Mouse (Mus musculus) CD4-positive, CD25-positive, alpha-beta regulatory T cell, adult 2 months (primary cell): ENCODE measurements around the gene Arhgap6.

ENCODE experiments used
- DNase-seq: peaks from one replicate; pipeline ENCODE4 v3.0.0-alpha.2; 2012; ENCODE audit warnings: low read depth, low spot score

Gene Arhgap6

DNA sequence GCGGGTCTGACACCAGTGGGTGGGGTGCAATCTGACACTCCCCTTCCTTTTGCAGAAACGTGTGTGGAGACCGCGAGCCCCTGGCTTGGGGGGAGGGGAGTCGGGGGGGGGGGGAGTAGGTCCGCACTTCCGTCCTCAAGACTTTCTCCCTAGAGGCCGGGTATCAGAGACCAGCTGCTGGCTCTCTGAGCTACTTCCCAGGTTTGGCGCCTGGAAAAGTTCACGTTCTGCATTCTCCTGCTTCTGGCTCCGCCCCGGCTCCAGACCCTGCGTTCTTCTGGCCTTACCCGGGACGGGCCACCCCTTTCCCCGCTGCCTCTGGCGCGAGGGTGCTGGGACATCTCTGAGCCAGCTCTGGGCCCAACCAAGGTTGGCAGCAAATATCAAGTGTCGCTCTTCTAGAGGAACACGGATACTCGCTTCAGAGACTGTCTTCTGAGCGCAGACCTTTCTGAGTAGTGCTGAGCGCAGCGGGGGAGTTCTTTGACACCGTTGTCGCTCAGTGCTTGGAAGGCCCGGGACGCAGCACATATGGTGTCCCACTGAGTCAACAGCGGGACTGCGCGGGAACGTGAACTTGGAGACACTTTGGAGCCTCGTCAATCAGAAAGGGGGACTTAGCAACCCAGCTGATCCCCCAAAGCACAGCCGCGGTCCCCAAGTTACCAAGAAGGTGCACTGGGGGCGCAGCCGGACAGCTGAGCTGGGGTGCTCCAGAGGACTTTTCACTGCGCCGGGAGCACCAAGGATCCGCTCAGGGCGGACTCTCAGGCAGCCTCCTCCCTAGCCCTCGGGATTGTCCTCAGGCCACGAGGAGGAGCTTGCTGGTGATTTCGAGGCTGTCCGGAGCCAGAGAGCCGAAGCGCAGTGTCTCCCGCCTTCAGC is at the start of gene Arhgap6:
Arhgap6 (plus strand) TSS at position 126 of the 885 bp plus-strand sequence.
- DNase-seq, result no peak

DNA sequence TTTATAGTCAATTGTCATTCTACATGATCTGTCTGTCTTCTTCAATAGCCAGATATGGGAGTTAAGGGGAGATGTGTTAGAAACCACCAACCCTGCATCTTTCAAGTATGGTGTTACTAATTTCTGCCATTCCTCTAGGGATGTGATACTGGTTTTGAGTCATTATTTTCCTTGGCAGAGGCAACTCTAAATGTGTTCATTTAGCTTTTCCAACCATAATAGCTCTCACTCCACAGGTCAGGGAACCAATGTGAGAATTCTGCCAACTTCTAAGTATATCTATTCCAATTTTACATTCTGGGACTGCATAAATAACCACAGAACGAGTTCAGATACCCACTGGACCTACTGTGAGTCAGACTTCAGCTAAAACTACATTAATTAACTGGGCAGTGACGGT is 47.9 kb upstream of the Arhgap6 start:
- no peak for DNase-seq

DNA sequence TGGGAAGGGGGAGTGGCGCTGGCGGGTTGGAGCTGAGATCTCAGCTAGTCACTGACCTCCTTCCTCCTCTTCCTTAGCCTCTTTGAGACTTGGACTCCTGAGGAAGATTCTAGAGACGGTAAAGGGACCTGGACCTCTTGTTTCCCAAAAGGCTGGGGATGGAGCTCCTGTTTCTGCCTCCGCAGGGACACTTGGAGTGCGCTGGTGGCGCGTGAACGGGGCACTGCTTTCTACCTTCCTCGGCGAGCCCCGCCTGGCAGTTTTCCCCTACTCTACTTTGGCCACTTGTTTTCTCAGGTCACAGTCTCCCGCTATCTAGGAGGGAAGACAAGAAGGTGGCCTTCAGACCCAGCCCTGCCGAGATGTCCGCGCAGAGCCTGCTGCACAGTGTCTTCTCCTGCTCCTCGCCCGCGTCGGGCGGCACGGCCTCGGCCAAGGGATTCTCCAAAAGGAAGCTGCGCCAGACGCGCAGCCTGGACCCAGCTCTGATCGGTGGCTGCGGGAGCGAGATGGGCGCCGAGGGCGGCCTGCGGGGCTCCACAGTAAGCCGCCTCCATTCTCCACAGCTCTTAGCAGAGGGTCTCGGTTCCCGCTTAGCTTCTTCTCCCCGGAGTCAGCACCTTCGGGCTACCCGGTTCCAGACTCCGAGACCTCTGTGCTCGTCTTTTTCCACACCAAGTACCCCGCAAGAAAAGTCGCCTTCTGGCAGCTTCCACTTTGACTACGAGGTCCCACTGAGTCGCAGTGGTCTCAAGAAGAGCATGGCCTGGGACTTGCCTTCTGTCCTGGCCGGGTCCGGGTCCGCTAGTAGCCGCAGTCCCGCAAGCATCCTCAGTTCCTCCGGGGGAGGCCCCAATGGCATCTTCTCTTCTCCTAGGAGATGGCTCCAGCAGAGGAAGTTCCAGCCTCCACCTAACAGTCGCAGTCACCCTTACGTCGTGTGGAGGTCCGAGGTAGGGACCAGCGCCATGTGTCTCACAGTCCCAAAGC is 1.3 kb downstream of the Arhgap6 start:
- no peak for DNase-seq

DNA sequence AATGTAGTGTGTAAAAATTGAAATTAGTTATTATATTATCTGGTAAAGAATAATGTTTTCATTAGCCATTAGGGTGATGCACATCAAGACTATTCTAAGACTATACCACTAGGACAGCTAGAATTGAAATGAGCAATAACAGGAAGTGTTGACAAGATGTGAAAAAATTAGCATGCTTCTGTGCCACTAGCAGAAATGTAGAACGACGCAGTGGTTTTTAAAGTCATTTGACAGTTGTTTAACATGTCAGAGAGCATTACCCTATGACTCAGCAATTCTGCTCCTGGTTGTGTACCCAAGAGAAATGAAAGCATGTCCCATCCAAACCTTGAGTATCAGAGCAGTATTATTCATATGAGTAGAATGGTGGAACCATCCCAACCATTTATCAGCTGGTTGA is 9.8 kb downstream of the Arhgap6 start:
- no peak for DNase-seq

DNA sequence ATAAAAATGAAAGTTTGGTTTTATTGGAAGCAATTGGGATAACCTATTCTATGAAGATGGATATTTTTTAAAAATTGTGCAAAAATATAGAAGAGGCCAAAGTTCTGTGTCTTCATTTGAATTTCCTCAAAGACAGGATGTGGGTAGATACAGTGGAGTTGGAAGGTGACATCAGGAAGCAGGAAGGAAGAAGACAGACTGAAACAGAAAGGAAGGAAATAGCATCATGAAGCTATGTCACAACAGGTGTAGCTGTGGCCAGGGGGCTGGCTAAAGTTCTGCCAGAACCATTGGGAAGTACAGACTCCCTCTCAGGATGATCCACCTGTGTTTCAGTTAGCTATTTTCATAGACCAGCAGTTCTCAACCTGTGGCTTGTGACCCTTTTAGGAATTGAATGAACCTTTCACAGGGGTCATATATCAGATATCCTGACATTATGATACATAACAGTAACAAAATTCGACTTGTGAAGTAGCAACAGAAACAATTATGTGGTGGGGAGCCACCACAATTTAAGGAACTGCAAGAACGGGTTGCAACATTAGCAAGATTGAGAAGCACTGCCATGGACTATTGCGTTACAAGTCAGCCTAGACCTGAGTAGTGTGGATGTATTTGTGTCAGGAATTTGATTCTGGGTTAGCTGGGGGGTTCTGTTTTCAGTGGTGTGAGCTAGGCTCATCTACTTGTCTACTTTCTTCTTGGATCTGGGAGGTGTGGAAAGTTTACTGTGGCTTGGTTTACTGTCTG is 15.8 kb downstream of the Arhgap6 start:
- peak; percentile 4 for DNase-seq

- DNase-seq, result no peak
Measured at GRCm38 (mm10) chrX:168818858-168819257, 24.0 kb downstream of the Arhgap6 start.

DNA sequence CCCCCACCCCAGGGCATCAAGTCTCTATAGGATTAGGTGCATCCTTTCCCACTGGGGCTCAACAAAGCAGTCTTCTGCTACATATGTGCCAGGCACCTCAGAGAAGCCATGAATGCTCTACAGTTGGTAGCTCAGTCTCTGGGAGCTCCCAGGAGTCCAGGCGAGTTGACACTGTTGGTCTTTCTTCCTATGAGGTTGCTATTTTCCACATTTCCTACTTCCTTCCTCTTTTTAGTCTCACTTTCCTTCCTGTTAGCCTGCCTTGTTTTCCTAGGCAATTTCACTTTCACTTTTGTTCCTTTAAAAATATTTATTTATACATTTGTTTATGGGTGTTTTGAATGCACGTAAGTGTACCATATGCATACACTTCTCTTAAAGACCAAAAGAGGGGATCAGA is 29.3 kb downstream of the Arhgap6 start:
- DNase-seq, result no peak

DNA sequence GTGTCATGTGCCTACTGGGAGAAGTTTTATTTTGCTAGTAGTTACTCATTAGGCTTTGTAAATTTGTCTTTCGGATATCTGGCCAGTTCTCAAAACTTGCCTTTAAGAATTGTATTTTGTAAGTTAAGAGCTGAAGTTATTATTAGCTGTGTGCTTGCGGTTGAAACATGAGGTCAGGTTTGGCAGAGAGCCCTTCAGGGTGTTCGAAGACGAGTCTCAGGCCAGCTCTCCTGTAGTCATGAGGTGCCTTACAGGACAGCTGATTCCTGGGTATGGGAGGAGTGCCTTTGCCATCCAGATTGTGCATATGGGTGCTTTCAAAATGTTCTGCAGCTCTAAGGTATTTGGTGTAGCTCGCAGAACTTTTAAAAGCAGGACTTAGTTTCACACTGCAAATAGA is 37.4 kb downstream of the Arhgap6 start:
- no peak for DNase-seq

- DNase-seq, result no peak
Measured at GRCm38 (mm10) chrX:168848062-168848461, 53.2 kb downstream of the Arhgap6 start.

- no peak for DNase-seq
Measured at GRCm38 (mm10) chrX:168874688-168875087, 79.8 kb downstream of the Arhgap6 start.

- no peak for DNase-seq
Measured at GRCm38 (mm10) chrX:168903557-168903956, 108.7 kb downstream of the Arhgap6 start.

DNA sequence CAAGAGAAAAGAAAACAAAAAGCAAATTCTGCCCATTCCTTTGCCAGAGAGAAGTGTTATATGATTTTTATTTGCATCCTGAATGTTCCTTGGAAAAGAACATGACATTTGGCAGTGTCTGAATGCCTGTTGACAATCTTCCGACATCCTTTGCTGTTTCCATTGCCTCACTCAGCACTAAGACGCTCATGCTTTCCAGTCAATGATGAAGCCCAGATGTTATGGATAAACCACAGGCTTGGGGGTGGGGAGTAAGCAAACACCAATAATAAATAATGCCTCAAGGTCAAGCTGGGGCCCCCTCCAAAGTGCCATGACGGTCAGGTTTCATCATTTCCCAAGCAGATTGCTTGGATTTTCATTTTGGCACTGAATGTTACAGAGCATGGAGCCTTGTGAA is 109.2 kb downstream of the Arhgap6 start:
- DNase-seq, result no peak

- no peak for DNase-seq
Measured at GRCm38 (mm10) chrX:168907586-168907985, 112.7 kb downstream of the Arhgap6 start.

- no peak for DNase-seq
Measured at GRCm38 (mm10) chrX:168913519-168913918, 118.6 kb downstream of the Arhgap6 start.

GRCm38 (mm10) chrX:168920942-168921341 is 126.0 kb downstream of the Arhgap6 start:
- no peak for DNase-seq

DNA sequence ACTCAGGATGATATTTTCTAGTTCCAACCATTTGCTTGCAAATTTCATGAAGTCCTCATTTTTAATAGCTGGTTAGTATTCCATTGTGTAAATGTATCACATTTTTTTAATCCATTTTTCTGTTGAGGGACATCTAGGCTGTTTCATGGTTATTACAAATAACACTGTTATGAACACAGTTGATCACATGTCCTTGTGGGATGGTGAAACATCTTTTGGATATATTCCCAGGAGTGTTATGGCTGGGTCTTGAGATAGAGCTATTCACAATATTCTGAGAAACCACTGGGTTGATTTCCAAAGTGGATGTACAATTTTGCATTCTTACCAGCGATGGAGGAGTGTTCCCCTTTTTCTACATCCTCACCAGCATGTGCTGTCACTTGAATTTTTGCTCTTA is 137.5 kb downstream of the Arhgap6 start:
- no peak for DNase-seq

DNA sequence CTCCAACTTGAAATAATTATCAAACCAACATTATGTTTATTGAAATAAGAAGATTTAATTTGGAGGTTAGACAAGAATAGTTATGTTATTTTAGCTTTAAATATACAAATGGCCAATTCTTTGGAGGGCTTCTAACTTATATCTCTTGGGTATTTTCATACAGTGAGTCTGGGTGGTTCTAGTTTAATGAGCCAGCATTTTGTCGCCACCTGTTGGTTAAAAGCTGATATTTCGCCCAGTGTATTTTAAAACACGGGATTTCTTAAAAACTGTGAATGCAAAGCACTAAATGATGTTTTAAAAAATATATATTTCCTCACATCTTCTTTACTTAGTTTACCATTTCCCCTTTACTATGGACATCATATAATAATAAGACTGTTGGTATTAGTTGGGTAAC is 140.5 kb downstream of the Arhgap6 start:
- DNase-seq, result peak; percentile 25

DNA sequence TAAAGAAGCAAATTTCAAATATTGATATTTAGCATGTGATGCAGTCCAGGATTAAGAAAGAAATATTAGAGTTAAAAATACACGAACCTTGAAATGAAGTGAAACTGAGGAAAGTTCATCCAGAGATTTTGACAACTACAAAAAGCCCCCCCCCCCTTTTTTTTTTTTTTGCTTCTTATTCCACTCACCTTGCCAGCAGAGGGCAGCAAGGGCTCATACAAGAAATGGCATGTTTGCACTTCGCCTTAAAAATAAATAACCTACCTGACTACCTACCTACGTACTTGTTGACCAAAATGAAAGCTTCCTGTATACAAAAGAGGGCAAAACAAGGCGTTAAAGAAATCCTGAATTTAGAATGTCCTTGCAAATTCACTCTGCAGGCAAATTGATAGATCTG is 143.0 kb downstream of the Arhgap6 start:
- peak; percentile 22 for DNase-seq

GRCm38 (mm10) chrX:168941684-168942083 is 146.8 kb downstream of the Arhgap6 start:
- no peak for DNase-seq

DNA sequence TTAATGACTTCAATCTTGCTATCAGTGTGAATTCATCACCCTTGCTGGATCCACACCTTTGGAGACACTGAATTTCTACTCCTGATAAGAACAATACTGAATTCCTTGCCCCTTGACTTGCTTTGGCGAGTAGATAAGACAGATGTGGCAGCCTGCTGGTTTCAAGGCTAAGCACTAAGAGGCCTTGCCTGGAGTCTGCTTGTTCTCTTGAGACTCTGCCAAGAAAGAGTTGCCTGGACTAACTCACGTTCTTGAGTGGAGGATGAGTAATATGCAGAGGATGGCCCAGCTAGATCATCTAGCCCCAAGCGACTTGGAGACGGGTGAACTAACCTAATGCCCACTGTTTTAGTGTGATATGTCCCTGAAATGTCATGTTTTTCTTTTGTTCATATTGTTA is 148.3 kb downstream of the Arhgap6 start:
- DNase-seq, result no peak

GRCm38 (mm10) chrX:168975444-168975843 is 180.5 kb downstream of the Arhgap6 start:
- DNase-seq, result no peak

- no peak for DNase-seq
Measured at GRCm38 (mm10) chrX:168977776-168978175, 182.9 kb downstream of the Arhgap6 start.
